7 mouse cellular contexts compared by ENCODE assay signal in genomic region chr15:3987981-3988380, GRCm38 (mm10). TPM values are rescaled to one million over a fixed set of nuclear protein-coding genes. Genes with fewer than 3 reads are reported as not detected.
A peak's percentile ranks its signal among the peaks of the same experiment; 100 is the strongest.
DNase-seq lines count a peak whose midpoint lies in the region; ATAC-seq lines count a peak whose summit lies in the region.

No protein-coding gene starts in this region.

- no peak overlapping the region for H3K4me2 ChIP-seq in kidney, embryonic 14.5 days (replicated peaks; ENCODE audit: low read depth, low read length)
- no peak overlapping the region for H3K4me2 ChIP-seq in midbrain, embryonic 11.5 days

- H3K4me1 ChIP-seq in kidney, embryonic 14.5 days (ENCODE audit: control insufficient read depth, insufficient read depth, low read length): no peaks in the 10 kb centered on the region
- no peaks in the 10 kb centered on the region for H3K4me1 ChIP-seq in midbrain, embryonic 11.5 days (ENCODE audit: control insufficient read depth, insufficient read depth, low read length)

- H3K36me3 ChIP-seq in kidney, embryonic 14.5 days (ENCODE audit: control insufficient read depth, insufficient read depth, low read length): peaks cover 63% of the 10 kb centered on the region
- H3K36me3 ChIP-seq in midbrain, embryonic 11.5 days (ENCODE audit: control insufficient read depth, insufficient read depth, low read length): peaks cover 10% of the 10 kb centered on the region

- peak; percentile 34 for DNase-seq in kidney, postnatal 14 days
- DNase-seq in CD8-positive naive resting alpha-beta T cell, adult 2 months (ENCODE audit: low read depth in 2 of 2, low spot score in 2 of 2): peak; percentile 18 to 40
- DNase-seq in T-cell, adult 2 months (ENCODE audit: low spot score): peak; percentile 35
- DNase-seq in forelimb bud, embryonic 11.5 days (ENCODE audit: low read depth, low spot score): peak; percentile 17
- DNase-seq in midbrain, embryonic 11.5 days (ENCODE audit: low spot score, missing footprints): peak; percentile 82
- no peak for DNase-seq in frontal cortex, postnatal 14 days (ENCODE audit: low spot score in 2 of 2)

- H3K27me3 ChIP-seq in kidney, embryonic 14.5 days (ENCODE audit: control insufficient read depth, insufficient read depth, low read length): no peaks in the 10 kb centered on the region
- H3K27me3 ChIP-seq in midbrain, embryonic 11.5 days (ENCODE audit: control insufficient read depth, insufficient read depth, low read length): no peaks in the 10 kb centered on the region

- H3K27ac ChIP-seq in kidney, embryonic 14.5 days (ENCODE audit: low read depth, low read length): no peak overlapping the region
- H3K27ac ChIP-seq in midbrain, embryonic 11.5 days (ENCODE audit: low read depth, low read length): no peak overlapping the region

- no peak overlapping the region for H3K4me3 ChIP-seq in kidney, embryonic 14.5 days (ENCODE audit: low read length)
- no peak overlapping the region for H3K4me3 ChIP-seq in midbrain, embryonic 11.5 days (ENCODE audit: low read depth, low read length)

- H3K9ac ChIP-seq in kidney, embryonic 14.5 days (ENCODE audit: low read depth, low read length): no peak overlapping the region
- H3K9ac ChIP-seq in midbrain, embryonic 11.5 days (ENCODE audit: low read length): no peak overlapping the region

- WGBS in kidney, embryonic 14.5 days: 70% methylated on average over 2 of the region's 2 CpGs
- 65% methylated on average over 2 of the region's 2 CpGs for WGBS in midbrain, embryonic 11.5 days

- H3K9me3 ChIP-seq in kidney, embryonic 14.5 days (ENCODE audit: control insufficient read depth, low read length): no peaks in the 10 kb centered on the region
- no peaks in the 10 kb centered on the region for H3K9me3 ChIP-seq in midbrain, embryonic 11.5 days (ENCODE audit: control insufficient read depth, low read length)

- ATAC-seq in kidney, embryonic 14.5 days (ENCODE audit: low FRiP score, low TSS enrichment): no peak
- no peak for ATAC-seq in midbrain, embryonic 11.5 days (ENCODE audit: low FRiP score)

RNA-seq across cellular contexts. Expression of gene AW549877, which starts 7.6 kb away (rescaled TPM):
- polyA plus RNA-seq in kidney, embryonic 14.5 days (2014; fragmentation: Nextera tagmentation; extraction: Ambion mirVana): 25.3 and 51.3 TPM in 2 replicates
- polyA plus RNA-seq in midbrain, embryonic 11.5 days (2014; fragmentation: Nextera tagmentation; extraction: Ambion mirVana): 65.5 and 72.7 TPM in 2 replicates

RNA-seq across cellular contexts. Expression of gene Fbxo4, which starts 8.6 kb away (rescaled TPM):
- 10.2 and 12.7 TPM in 2 replicates for polyA plus RNA-seq in kidney, embryonic 14.5 days (2014; fragmentation: Nextera tagmentation; extraction: Ambion mirVana)
- polyA plus RNA-seq in midbrain, embryonic 11.5 days (2014; fragmentation: Nextera tagmentation; extraction: Ambion mirVana): 5.6 and 7.1 TPM in 2 replicates

RNA-seq across cellular contexts. Expression of gene Oxct1, which starts 38.2 kb away (rescaled TPM):
- polyA plus RNA-seq in kidney, embryonic 14.5 days (2014; fragmentation: Nextera tagmentation; extraction: Ambion mirVana): 192 and 254 TPM in 2 replicates
- 190 and 208 TPM in 2 replicates for polyA plus RNA-seq in midbrain, embryonic 11.5 days (2014; fragmentation: Nextera tagmentation; extraction: Ambion mirVana)

Comparison
In these comparisons a context has a peak if more than half of its experiments do, and no peak if none do; other contexts are left out.
1. DNase-seq: peak in kidney, postnatal 14 days (single experiment), CD8-positive naive resting alpha-beta T cell, adult 2 months (2 of 2), T-cell, adult 2 months (single experiment), forelimb bud, embryonic 11.5 days (single experiment) and midbrain, embryonic 11.5 days (single experiment); none in frontal cortex, postnatal 14 days (0 of 2).